Mouse (Mus musculus) CD8-positive naive resting alpha-beta T cell, adult 2 months (primary cell): ENCODE measurements around the gene Cldn13.

Source experiments
- DNase-seq, 2 experiments: peaks; one replicate each; pipeline ENCODE4 v3.0.0; 2022; ENCODE audit warnings: low read depth in 2 of 2, low spot score in 2 of 2

Cldn13 gene

GRCm38 (mm10) chr5:134895291-134895690, 20.0 kb downstream of the Cldn13 start:
- DNase-seq = no peak

GRCm38 (mm10) chr5:134892717-134893116, 22.6 kb downstream of the Cldn13 start:
- no peak for DNase-seq

- no peak for DNase-seq
These were observed 23.8 kb downstream of the Cldn13 start for GRCm38 (mm10) chr5:134891552-134891951.

GRCm38 (mm10) chr5:134890601-134891054, 24.7 kb downstream of the Cldn13 start:
- DNase-seq = no peak

- DNase-seq = no peak
These were observed 26.8 kb downstream of the Cldn13 start for GRCm38 (mm10) chr5:134888505-134888904.

- no peak for DNase-seq
These were observed 27.6 kb downstream of the Cldn13 start for GRCm38 (mm10) chr5:134887447-134888335.

- no peak for DNase-seq
These were observed 32.2 kb downstream of the Cldn13 start for GRCm38 (mm10) chr5:134883077-134883476.

- DNase-seq = no peak
These were observed 38.5 kb downstream of the Cldn13 start for GRCm38 (mm10) chr5:134876801-134877200.

GRCm38 (mm10) chr5:134875245-134875644, 40.1 kb downstream of the Cldn13 start:
- no peak for DNase-seq

GRCm38 (mm10) chr5:134873956-134874879, 41.1 kb downstream of the Cldn13 start:
- DNase-seq = no peak

GRCm38 (mm10) chr5:134873034-134873433, 42.3 kb downstream of the Cldn13 start:
- no peak for DNase-seq

- no peak for DNase-seq
These were observed 42.7 kb downstream of the Cldn13 start for GRCm38 (mm10) chr5:134872597-134872996.

GRCm38 (mm10) chr5:134868506-134868905, 46.8 kb downstream of the Cldn13 start:
- no peak for DNase-seq

- no peak for DNase-seq
These were observed 47.8 kb downstream of the Cldn13 start for GRCm38 (mm10) chr5:134867320-134868144.

GRCm38 (mm10) chr5:134865158-134865557, 50.2 kb downstream of the Cldn13 start:
- DNase-seq = no peak
